Mouse (Mus musculus) urinary bladder, adult 2 months (tissue): Measurements from ENCODE around the gene Tspan15. TPM values are rescaled to one million over a fixed set of nuclear protein-coding genes. Genes with fewer than 3 reads are reported as not detected.

ENCODE experiments used
- DNase-seq: peaks from one replicate; pipeline ENCODE4 v3.0.0; 2022; ENCODE audit warnings: low spot score
- polyA plus RNA-seq: library from polyadenylated mRNA; depleted of rRNA; stranded (reverse); fragments of >200 nt; gene quantifications from 2 replicates; pipeline ENCODE4 v1.2.3, GENCODE M21; 2012

The Tspan15 gene
- polyA plus RNA-seq, 1 experiment, result 37.2 TPM

- no peak for DNase-seq
Measured at GRCm38 (mm10) chr10:62228126-62228525, 2.9 kb downstream of the Tspan15 start.

DNA sequence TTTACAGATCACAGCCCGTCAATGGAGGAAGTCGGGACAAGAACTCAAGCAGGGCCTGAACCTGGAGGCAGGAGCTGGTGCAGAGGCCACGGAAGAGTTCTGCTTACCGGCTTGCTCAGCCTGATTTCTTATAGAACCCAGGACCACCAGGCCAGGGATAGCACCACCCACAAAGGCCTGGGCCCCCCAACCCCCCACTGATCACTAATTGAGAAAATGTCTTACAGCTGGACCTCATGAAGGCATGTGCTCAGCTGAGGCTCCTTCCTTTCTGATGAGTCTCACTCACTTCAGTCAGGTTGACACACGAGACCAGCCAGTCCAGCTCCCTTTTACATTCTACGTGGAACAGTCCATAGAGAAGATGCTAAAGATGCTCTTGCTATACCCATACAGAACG, 5.2 kb downstream of the Tspan15 start:
- DNase-seq, result no peak

- DNase-seq, result no peak
Measured at GRCm38 (mm10) chr10:62224231-62224630, 6.8 kb downstream of the Tspan15 start.

DNA sequence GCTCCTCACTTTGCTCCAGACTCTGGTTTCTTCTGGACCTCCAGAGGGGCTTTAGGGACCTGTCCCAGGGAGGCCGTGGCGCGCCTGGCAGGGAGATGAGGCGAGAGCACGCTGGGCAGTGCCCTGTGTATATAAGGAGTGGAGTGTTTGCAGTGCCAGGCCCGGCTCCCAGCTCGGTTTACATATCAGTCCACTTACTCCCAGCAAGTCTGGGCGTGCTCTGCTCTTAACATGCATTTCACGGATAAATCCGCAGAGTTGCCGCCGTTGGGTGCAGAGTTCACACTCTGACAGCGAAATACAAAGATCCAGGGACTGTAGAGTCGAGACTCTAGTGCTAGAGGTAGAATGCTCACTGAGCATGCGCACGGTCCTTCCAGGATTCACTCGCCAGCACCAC, 8.3 kb downstream of the Tspan15 start:
- DNase-seq, result peak; percentile 40

DNA sequence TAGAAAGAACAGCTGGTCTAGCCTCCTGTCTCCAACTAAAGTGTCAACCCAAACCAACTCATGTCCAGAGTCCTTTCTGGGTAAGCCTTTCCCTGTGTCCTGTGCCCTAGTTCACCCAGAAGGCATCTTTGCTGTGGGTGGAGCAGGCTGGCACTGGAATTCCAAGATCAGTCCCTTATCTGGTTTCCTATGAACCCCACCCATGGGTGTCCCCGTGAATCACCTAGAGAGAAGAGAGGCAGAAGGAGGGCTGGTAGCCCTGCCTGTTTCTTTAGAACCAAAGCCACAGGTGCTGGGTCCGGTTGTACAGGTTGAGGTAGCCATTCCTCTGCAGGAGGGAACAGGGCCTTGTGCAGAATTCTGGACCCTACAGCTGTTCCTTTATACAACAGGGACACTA, 9.4 kb downstream of the Tspan15 start:
- DNase-seq, result no peak

DNA sequence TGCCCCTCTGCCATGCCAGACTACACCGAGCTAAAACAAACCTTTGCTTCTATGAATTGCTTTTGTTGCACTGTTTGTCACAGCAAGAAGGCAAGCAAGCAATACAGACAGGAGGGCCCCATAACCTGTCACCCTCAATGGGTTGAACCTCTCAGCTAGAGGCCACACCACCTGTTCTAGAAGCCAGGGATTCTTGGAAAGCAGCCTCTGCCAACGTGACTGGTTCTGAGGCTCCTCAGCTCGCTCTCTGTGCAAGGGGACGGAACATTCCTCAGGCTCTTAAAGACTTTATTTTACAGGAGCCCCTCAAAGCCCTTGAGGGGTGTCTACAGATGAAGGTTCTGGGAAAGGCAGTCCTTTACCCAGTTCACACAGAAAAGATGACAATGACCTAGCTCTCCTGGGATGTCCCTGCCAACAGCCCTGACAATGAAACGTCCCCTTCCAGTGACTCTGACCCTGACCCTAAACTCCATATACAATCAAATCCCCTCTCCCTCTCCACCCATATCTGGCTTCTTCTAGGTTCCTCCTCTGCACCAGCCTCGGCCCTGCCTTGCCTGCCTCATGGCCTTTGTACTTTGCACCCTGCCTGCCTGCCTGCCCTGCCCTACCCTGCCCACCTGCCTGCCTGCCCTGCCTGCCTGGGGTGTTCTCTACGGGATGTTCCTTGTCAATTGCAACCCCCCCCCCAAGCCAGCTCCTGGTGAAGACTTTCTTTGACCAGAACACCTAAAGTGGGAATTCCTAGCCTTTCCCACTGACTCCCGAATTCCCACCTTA, 10.1 kb downstream of the Tspan15 start:
- no peak for DNase-seq

- DNase-seq, result no peak
Measured at GRCm38 (mm10) chr10:62218789-62219172, 12.3 kb downstream of the Tspan15 start.

DNA sequence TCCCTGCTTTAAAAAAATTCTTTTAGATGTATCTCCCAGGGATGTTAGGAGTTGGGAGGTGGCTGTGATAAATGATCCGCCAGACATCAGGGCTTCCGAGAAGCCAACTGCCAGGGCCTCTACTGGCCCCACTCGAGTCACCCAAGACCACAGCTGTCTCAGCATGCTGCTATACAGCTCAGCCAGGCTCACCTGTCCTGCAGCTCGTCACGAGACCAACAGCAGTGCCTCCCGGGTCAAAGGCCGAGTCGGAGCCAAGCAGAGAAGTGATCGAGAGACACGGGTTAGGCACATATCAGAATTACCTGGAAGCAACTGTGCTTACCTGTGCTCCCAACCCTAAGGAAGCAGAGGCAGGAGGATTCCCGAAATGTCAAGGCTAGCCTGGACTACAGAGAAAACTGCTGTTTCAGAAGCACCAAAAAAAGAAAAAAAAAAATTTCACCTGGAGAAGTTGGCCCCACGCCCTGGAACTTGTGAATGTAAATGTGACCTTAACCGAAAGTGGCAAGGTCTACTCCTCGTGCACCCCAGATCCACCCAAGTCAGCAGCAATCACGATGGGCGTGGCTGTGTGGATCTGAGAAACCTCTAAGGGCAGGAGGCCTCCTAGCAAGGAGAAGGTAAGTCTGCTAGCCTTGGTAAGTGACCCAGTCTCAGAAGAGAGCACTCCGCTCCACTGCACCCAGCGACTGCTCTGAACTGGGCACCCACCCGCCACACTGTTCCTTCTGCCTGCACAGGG, 12.8 kb downstream of the Tspan15 start:
- DNase-seq, result no peak

DNA sequence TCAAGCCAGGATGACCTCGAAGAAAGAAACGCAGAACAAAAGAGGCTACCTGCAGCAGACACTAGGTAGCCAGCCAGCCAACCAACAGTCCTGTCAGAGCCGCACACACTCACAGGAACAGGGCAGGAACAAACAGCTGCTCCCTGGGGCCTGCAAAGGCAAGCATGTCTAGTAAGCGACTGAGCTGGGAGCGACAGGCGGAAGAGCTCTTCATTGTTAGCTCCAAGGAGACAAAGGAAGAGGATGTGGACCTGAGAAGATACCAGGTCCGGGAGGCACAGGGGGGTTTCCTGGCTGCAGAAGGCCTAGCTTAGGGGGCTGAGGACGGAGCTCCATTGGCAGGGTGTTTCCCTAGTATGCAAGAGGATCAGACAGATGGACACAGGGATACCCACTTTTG, 13.9 kb downstream of the Tspan15 start:
- DNase-seq, result no peak

- no peak for DNase-seq
Measured at GRCm38 (mm10) chr10:62216595-62216994, 14.5 kb downstream of the Tspan15 start.

GRCm38 (mm10) chr10:62215633-62216032, 15.4 kb downstream of the Tspan15 start:
- DNase-seq, result no peak

DNA sequence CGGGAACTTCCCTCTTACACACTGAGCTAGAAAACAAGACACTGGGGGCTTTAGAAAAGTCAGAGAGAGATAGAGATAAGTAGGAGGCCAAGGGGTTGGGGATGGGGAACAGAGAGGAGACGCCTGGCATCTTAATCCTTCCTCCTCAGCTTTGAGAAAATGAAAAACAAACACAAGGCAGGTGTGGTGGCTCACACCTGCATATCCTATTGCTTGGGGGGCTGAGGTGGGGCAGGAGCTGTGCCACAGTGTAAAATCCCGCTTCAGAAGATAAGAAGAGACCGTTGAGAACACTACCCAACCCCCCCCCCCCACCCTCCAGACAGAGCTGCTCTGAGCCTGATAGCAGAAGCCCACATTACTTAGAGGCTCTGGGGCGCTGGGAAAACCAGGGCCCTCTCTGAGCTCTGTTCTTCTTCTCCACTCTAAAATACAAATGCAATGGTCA, 15.9 kb downstream of the Tspan15 start:
- no peak for DNase-seq

GRCm38 (mm10) chr10:62211310-62211709, 19.7 kb downstream of the Tspan15 start:
- no peak for DNase-seq

- DNase-seq, result no peak
Measured at GRCm38 (mm10) chr10:62208241-62208896, 22.7 kb downstream of the Tspan15 start.

DNA sequence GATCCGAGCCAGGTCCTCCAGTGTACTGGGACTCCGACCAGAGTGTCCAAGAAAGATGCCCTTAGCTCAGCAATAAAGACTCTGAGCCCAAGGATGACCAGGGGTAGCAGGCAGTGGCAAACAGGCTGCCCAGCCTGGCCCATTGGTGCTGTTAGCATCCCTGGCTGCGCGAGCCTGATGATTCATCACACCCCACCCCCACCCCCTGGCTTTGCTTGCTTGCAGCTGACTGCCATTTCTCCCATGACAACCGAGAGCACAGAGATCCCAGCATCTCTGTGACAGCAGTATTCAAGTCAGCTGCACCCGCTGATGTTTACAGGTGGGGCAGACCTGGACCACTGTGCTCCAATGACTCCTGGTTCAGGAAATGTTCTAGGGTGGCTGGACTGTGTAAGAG, 28.5 kb downstream of the Tspan15 start:
- DNase-seq, result no peak

DNA sequence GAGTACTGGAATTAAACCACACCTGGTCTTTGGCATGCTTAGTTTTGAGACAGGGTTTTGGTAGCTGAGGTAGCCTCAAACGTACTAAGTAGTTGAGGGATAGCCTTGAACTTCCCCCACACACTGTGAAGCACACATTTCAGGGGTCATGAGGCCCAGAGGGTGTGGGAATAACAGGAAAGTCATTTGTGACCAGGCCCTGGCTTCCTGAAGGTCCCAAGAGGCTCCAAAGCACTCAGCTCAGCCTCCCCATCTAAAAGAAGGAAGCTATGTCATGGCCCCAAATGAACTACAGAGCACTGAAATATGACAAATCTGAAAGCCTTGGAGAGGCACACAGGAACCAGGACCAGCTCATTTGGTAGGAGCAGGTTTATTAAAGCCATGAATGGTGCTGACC, 32.2 kb downstream of the Tspan15 start:
- DNase-seq, result no peak

DNA sequence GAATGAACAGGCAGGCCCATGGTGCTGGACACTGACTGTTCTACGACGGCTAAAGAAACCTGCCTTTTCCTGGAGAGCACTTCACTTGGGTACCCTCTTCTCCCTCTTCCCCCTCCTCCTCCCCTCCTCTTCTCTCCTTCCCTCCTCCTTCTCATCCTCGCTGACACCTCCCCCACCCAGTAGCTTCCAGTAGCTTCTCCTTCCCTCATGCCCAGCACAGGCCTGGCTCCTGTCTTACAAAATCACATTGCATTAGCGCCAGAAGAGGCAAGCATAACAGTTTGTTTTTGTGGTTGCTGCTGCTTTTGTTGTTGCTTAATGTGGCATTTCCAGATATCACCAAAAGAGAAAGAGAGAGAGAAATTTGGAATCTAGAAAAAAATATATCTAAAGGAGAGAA, 33.6 kb downstream of the Tspan15 start:
- no peak for DNase-seq

- no peak for DNase-seq
Measured at GRCm38 (mm10) chr10:62195376-62195775, 35.7 kb downstream of the Tspan15 start.

DNA sequence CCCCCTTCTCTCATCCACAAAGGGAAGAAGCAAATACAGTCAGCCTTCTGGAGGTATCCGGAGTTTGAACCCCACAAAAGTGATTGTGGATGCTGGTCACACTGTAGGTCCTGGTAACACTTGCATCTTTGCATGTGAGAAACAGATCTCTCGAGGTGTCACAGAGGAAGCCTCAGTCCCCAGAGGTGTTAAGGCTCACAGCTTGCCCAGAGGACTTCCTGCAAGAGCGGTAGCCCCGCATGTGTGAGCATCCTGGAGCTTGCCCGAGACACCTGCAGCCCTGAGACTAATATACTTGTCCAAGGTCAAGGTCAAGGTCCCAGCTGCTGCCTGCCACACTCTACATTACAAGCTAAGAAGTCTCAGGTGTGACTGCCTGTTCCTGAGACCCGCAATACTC, 36.1 kb downstream of the Tspan15 start:
- no peak for DNase-seq

DNA sequence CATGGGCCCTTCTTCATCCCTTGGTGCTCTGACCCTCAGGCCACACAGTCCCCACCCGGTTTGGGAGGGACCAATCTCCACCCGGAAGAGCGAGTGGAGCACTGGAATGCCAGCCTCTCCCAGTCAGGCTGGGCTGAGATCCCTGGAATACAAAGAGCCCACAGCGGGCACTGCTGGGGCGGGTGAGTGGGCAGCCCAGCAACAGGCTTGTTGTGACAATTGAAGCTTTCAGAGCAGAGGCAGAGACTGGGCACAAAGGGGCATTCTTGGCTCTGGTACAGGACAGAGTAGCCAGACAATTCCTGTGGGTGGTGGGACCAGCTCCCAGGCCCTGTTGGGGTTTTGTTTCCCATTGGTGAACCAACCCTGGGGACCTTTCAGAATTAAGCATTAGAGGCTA, 36.6 kb downstream of the Tspan15 start:
- DNase-seq, result no peak

DNA sequence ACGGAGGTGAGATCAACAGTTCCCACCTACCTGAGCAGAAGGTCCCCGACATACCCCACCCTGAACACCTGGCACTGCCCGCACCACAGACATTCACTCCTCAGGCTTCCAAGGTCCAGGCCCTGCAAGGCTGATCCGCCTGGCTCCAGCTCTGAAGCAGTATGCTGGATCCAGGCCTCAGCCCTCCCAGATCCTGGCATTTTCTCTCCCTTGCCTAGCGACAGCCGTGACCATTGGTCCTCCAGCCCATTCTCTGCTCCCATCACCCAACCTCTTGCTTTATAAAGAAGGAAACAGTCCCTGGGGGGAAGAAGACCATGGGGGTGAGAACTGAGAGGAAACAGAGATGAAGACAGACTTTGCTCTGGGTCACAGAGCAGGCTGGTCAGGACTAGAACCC, 37.0 kb downstream of the Tspan15 start:
- no peak for DNase-seq

DNA sequence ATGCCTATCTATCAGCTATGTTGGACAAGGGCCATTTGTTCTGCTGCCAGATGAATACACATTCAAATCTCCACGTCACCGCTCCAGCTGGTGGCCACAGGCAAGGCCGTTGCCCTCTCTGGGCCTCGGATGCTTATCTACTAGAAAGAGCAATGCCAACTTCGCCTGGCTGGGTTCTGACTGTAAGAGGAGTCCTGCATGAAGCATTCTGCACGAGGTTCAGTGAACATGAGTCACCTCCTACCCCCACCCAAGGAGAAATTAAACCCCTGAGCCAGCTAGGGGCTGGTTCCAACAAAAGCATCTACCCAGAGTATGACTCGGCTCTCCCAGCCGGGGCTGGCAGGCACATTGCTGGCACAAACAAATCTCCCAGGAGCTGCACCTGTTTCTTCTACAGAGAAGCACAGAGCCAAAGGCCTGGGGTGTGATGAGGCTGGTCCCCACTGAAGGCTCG, 38.3 kb downstream of the Tspan15 start:
- DNase-seq, result no peak

GRCm38 (mm10) chr10:62190821-62191220, 40.2 kb downstream of the Tspan15 start:
- DNase-seq, result no peak
